Mouse (Mus musculus) MEL (cell line): ENCODE data around the gene Wdr78.

Experiments
- CTCF ChIP-seq, 3 experiments: IDR thresholded peaks in 2 of 3; conservative IDR thresholded peaks in 1 of 3; 2 replicates each; pipeline ENCODE4 v1.5.1; 2011 to 2012; ENCODE audit warnings: low read length in 3 of 3, low read depth in 2 of 3, mild to moderate bottlenecking in 2 of 3, improper control_type of control experiment in 1 of 3, inconsistent platforms in 1 of 3, mixed read lengths in 1 of 3, moderate library complexity in 1 of 3; ENCODE audit not compliant: control insufficient read depth in 1 of 3, insufficient read depth in 1 of 3, poor library complexity in 1 of 3, severe bottlenecking in 1 of 3
- EP300 ChIP-seq, 2 experiments: IDR thresholded peaks; 2 replicates each; pipeline ENCODE4 v1.6.1; 2011; ENCODE audit warnings: improper control_type of control experiment in 2 of 2, low read length in 2 of 2, low read depth in 1 of 2, mild to moderate bottlenecking in 1 of 2
- TAL1 ChIP-seq: IDR thresholded peaks from 2 replicates; pipeline ENCODE4 v1.6.1; 2012; ENCODE audit warnings: mild to moderate bottlenecking, inconsistent platforms, low read length, moderate library complexity, mixed read lengths
- ZNF384 ChIP-seq: IDR thresholded peaks from 2 replicates; pipeline ENCODE4 v1.6.1; 2012; ENCODE audit warnings: low read depth, mild to moderate bottlenecking, inconsistent platforms, low read length, improper control_type of control experiment

- TF ChIP-seq EP300 (IDR thresholded peaks at IDR 0.05; ENCODE audit: low read depth in 1 of 2, low read length in 2 of 2), result no peak
- TF ChIP-seq TAL1, result no peak
- no peak for TF ChIP-seq CTCF (IDR thresholded peaks at IDR 0.05 in 2 of 3, conservative IDR thresholded peaks at IDR 0.05 in 1 of 3; ENCODE audit: control insufficient read depth in 1 of 3, insufficient read depth in 1 of 3, low read depth in 2 of 3, low read length in 3 of 3, poor library complexity in 1 of 3, severe bottlenecking in 1 of 3)
- TF ChIP-seq ZNF384, result no peak
Observed at GRCm38 (mm10) chr4:103011823-103012222, 102.5 kb downstream of the Wdr78 start.
